Mouse (Mus musculus) E14TG2a.4 (cell line): ENCODE results near the gene Esp6.
"Not testable (repeated sequence)": the region's sequence is repeated elsewhere in the genome, so short reads cannot be mapped to it uniquely, and the experiment has no call there.

ENCODE experiments used
- H3K27me3 ChIP-seq: 2 replicates; pipeline ENCODE4 v1.6.1; 2014; ENCODE audit warnings: low read length, control low read depth; ENCODE audit not compliant: insufficient read depth
- H3K36me3 ChIP-seq: 2 replicates; pipeline ENCODE4 v1.6.1; 2014; ENCODE audit warnings: low read length, control low read depth; ENCODE audit not compliant: insufficient read depth
- H3K4me1 ChIP-seq: replicated peaks from 2 replicates; pipeline ENCODE4 v1.6.1; 2014; ENCODE audit warnings: low read depth, low read length, control low read depth
- H3K4me3 ChIP-seq: replicated peaks from 2 replicates; pipeline ENCODE4 v1.5.1; 2014; ENCODE audit warnings: mild to moderate bottlenecking, low read length
- H3K9me3 ChIP-seq: 2 replicates; pipeline ENCODE4 v1.6.1; 2014; ENCODE audit warnings: low read length, control low read depth
- CTCF ChIP-seq: conservative IDR thresholded peaks from 2 replicates; pipeline ENCODE4 v1.5.1; 2014; ENCODE audit warnings: low read length
- NANOG ChIP-seq: IDR thresholded peaks from 2 replicates; pipeline ENCODE4 v1.6.1; 2014; ENCODE audit warnings: borderline replicate concordance, low read length, mixed read lengths
- POU5F1 ChIP-seq: IDR thresholded peaks from 2 replicates; pipeline ENCODE4 v1.6.1; 2014; ENCODE audit warnings: low read length, borderline replicate concordance

Esp6 gene

DNA sequence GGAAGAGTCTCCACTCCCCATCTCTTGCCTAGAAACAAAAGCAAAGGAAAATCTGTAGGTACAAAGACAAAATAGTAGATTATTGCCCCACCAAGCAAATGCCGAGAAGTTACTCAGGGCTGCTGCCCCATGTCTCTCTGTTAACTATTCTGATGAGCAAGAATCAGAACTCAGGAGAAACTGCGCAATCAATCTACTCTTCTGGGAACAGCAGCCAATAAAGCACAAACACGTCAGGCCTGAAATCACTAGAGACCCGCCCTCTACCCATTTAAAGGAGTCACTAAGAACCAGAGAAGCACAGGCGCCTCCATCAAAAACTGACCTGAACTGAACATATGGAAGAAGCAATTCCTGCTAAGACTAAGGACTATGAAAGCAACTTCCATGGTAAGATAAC is at the start of gene Esp6:
TSS of gene Esp6 (plus strand) at position 301 of the 400 bp plus-strand sequence.
- H3K9me3 ChIP-seq: no peaks in the 10 kb centered on the region
- no peaks in the 10 kb centered on the region for H3K4me1 ChIP-seq
- H3K4me3 ChIP-seq: no peak within 1 kb of the TSS
- H3K27me3 ChIP-seq: no peaks in the 10 kb centered on the region
- no peak for TF ChIP-seq POU5F1
- TF ChIP-seq CTCF: no peak
- TF ChIP-seq NANOG: no peak
- no peaks in the 10 kb centered on the region for H3K36me3 ChIP-seq

DNA sequence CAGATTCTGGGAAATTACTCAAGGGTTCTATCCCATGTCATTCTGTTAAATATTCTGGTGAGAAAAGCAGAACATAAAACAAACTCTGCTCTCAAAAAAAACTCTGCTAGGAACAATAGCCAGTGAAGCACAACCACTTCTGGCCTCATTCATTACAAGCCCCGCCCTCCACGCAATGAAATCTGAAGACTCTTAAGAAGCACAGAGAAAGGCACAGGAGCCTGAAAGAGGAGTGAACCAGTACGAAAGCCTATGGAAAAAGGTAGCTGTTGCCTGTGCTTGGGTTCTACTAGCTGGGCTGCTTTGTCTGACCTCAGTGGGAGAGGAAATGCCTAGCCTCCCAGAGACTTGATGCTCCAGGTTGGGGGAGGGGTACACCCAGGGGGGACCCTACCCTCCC is 41.5 kb upstream of the Esp6 start, which contains the start of gene Esp8:
TSS of gene Esp8 (plus strand) at position 205 of the 400 bp plus-strand sequence.
- TF ChIP-seq NANOG (no peak), POU5F1 (no peak), CTCF (no peak)

DNA sequence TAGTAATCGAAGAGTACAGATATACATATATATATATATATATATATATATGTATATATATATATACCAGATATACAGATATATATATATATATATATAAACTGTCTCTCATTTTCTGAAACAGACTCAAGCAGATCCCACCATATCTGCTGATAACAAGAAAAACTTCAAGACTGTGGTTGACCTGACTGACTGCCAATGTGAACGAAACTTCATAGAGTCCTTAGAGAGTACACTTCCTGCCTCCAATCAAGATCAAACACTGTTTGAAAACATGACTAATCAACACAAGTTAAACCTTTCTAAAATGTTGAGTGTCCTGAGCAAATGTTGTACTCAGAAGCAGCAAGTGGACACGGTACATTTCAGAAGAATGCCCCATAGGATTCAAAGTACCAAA is 31.5 kb upstream of the Esp6 start:
- no peak overlapping the region for H3K4me3 ChIP-seq
- H3K27me3 ChIP-seq: no peaks in the 10 kb centered on the region
- no peak for TF ChIP-seq POU5F1
- no peak for TF ChIP-seq NANOG
- TF ChIP-seq CTCF: no peak
- peaks cover 7% of the 10 kb centered on the region for H3K4me1 ChIP-seq
- no peaks in the 10 kb centered on the region for H3K36me3 ChIP-seq
- no peaks in the 10 kb centered on the region for H3K9me3 ChIP-seq

More for the DNA sequence above, 41.5 kb upstream of the Esp6 start, which contains the start of gene Esp8:
- Histone ChIP-seq H3K4me1 (peaks cover 8% of the 10 kb centered on the region; the same call in 1 of the 2 replicates), H3K36me3 (no peaks in the 10 kb centered on the region), H3K27me3 (no peaks in the 10 kb centered on the region), H3K4me3 (no peak within 1 kb of the TSS), H3K9me3 (peaks cover 10% of the 10 kb centered on the region)

- TF ChIP-seq POU5F1 (no peak), CTCF (no peak), NANOG (no peak)
- Histone ChIP-seq H3K36me3 (no peaks in the 10 kb centered on the region), H3K9me3 (no peaks in the 10 kb centered on the region), H3K4me1 (peaks cover 7% of the 10 kb centered on the region), H3K4me3 (no peak overlapping the region), H3K27me3 (no peaks in the 10 kb centered on the region)
Observed at GRCm38 (mm10) chr17:40531147-40531546, 30.2 kb upstream of the Esp6 start.

DNA sequence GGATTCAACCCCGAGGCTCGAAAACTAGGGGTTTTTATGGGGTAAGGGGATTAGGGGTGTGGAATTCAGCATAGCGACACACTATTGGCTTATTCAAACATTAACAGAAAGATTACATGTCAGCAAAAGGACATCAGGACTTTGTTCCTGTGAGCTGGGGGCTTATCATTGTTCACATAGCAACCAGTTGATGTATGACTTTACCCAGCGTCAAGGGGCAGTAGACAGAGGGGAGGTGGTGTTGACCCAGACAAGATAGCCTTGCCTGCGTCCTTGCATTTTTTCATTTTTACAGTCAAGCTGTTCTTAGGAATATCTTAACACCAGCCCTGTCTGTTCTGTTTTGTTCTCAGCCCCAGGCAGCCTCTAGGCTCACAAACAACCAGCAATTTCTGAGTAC is 14.3 kb upstream of the Esp6 start:
- H3K36me3 ChIP-seq, H3K4me1 ChIP-seq, H3K4me3 ChIP-seq, H3K27me3 ChIP-seq: not testable (repeated sequence)
- peaks cover 22% of the 10 kb centered on the region; the same call in 1 of the 2 replicates for H3K9me3 ChIP-seq

DNA sequence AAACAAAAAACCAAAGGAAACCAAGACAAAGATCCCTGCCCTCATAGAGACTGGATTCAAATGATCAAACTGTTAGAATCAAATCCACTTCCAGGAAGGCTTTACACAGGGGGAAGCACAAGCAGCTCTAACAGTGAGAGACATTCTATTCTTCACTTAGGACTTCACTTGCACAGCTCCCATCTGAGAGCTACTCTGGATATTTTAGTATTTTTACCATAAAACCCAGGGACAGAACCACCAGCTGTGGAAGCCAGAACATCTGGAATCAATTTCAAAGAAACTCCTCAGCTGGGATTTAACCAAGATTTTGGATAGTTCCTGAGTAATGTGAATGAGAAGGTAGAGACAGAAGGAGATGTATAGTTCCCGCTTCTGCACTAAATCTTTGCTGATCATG is 7.8 kb upstream of the Esp6 start:
- H3K4me3 ChIP-seq: no peak overlapping the region
- no peaks in the 10 kb centered on the region for H3K4me1 ChIP-seq
- H3K9me3 ChIP-seq: no peaks in the 10 kb centered on the region
- H3K27me3 ChIP-seq: no peaks in the 10 kb centered on the region
- TF ChIP-seq NANOG: no peak
- no peak for TF ChIP-seq POU5F1
- TF ChIP-seq CTCF: no peak
- no peaks in the 10 kb centered on the region for H3K36me3 ChIP-seq

GRCm38 (mm10) chr17:40583906-40584305 is 22.6 kb downstream of the Esp6 start:
- H3K36me3 ChIP-seq, H3K4me3 ChIP-seq, H3K27me3 ChIP-seq, H3K4me1 ChIP-seq: not testable (repeated sequence)
- peaks cover 16% of the 10 kb centered on the region for H3K9me3 ChIP-seq

DNA sequence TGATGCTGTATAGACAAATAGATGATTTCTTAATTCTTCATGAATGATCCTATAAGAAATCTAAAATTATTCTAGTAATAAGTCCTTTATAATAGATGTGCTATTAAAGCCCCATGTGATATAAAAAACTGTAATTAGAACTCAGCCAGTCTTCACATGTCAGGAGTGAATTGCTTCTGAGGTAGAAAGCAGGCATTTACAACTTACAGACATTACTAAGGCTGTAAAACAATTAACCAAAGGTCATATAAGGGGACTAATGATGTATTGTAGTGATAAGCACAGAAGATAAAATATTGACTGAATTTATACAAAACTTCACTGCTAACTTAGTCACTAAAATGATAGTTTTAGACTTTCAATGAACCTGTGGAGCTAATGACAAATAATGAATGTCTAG is 30.0 kb downstream of the Esp6 start:
- Histone ChIP-seq H3K27me3 (no peaks in the 10 kb centered on the region), H3K4me3 (no peak overlapping the region), H3K4me1 (no peaks in the 10 kb centered on the region), H3K36me3 (no peaks in the 10 kb centered on the region), H3K9me3 (no peaks in the 10 kb centered on the region)
- no peak for TF ChIP-seq NANOG
- TF ChIP-seq POU5F1: no peak

DNA sequence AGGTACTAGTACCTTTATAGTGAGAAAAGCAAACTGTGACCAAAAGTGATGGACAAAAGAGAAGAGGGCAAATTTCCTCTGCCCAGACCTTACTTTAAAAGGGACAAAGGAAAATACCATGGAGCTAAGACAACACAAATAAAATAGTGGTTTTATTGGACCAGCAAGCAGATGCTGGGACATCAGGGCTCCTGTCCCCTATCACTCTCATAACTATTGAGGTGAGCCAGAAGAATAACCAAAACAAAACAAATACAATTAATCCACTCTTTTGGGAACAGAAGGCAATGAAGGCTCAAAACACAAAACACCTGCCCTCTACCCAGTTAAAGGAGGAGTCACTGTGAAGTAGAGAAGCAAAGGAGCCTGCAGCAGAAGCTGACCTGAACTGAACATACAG is 37.0 kb downstream of the Esp6 start, which contains the start of gene Esp4:
TSS of gene Esp4 (plus strand) at position 301 of the 400 bp plus-strand sequence.
- Histone ChIP-seq H3K4me3 (no peak within 1 kb of the TSS), H3K9me3 (no peaks in the 10 kb centered on the region), H3K36me3 (no peaks in the 10 kb centered on the region), H3K27me3 (no peaks in the 10 kb centered on the region), H3K4me1 (no peaks in the 10 kb centered on the region)
- TF ChIP-seq CTCF (no peak), NANOG (no peak), POU5F1 (no peak)
